Mouse (Mus musculus) mammary gland, adult 2 months (tissue): Measurements from ENCODE around the gene Mpl. TPM values are rescaled to one million over a fixed set of nuclear protein-coding genes. Genes with fewer than 3 reads are reported as not detected.

Experiments
- polyA plus RNA-seq: library from polyadenylated mRNA; depleted of rRNA; stranded (reverse); fragments of >200 nt; gene quantifications from 2 replicates; pipeline ENCODE4 v1.2.3, GENCODE M21; 2012; ENCODE audit warnings: low replicate concordance; rRNA removed

Gene Mpl
- polyA plus RNA-seq: 0.07 and 0.18 TPM in 2 replicates

GRCm38 (mm10) chr4:118457345-118457975, at the start of gene Mpl:
Gene Mpl (minus strand): TSS chr4:118457513.

GRCm38 (mm10) chr4:118489717-118490132, 32.4 kb upstream of the Mpl start, which contains the start of gene Tie1:
Gene Tie1 (minus strand): TSS chr4:118490061.

GRCm38 (mm10) chr4:118436820-118437603, 20.3 kb downstream of the Mpl start, which contains the start of gene Cdc20:
Gene Cdc20 (minus strand): TSS chr4:118437352.

GRCm38 (mm10) chr4:118427768-118428451, 29.4 kb downstream of the Mpl start, which contains the start of gene Elovl1:
Gene Elovl1 (plus strand): TSS chr4:118428093.

GRCm38 (mm10) chr4:118409142-118409900, 48.0 kb downstream of the Mpl start, which contains the start of the genes Szt2 and Med8:
Gene Szt2 (minus strand): TSS chr4:118409273.
Gene Med8 (plus strand): TSS chr4:118409337.

Other genes starting within 250 kb of the Mpl start
- gene Ptprf, start 166.1 kb downstream of the Mpl start, polyA plus RNA-seq: 38.2 and 71.2 TPM in 2 replicates
- gene Szt2, start 48.2 kb downstream of the Mpl start, polyA plus RNA-seq: 25.6 and 37.1 TPM in 2 replicates
- 18.0 and 34.9 TPM in 2 replicates for gene Med8, start 48.2 kb downstream of the Mpl start, polyA plus RNA-seq
- gene Elovl1, start 29.4 kb downstream of the Mpl start, polyA plus RNA-seq: 173 and 250 TPM in 2 replicates
- 5.6 and 9.2 TPM in 2 replicates for gene Cdc20, start 20.2 kb downstream of the Mpl start, polyA plus RNA-seq
- gene Tie1, start 32.5 kb upstream of the Mpl start, polyA plus RNA-seq: 48.7 and 75.0 TPM in 2 replicates
- gene 2610528J11Rik, start 69.5 kb upstream of the Mpl start, polyA plus RNA-seq: 8.1 and 9.7 TPM in 2 replicates
- 13.6 and 13.7 TPM in 2 replicates for gene Tmem125, start 86.5 kb upstream of the Mpl start, polyA plus RNA-seq
- 0.16 TPM in 1 of 2 replicates, not detected in the other for gene Cfap57, start 163.3 kb upstream of the Mpl start, polyA plus RNA-seq
- gene Ebna1bp2, start 163.3 kb upstream of the Mpl start, polyA plus RNA-seq: 9.8 and 13.4 TPM in 2 replicates
- gene Olfr62, start 201.4 kb upstream of the Mpl start, polyA plus RNA-seq: not detected in 2 replicates
- gene Olfr1342, start 235.2 kb upstream of the Mpl start, polyA plus RNA-seq: 0.23 TPM in 1 of 2 replicates, not detected in the other
- gene Olfr1341, start 246.0 kb upstream of the Mpl start, polyA plus RNA-seq: not detected in 2 replicates